Mouse (Mus musculus) thymus, adult 2 months (tissue): ENCODE data around the gene Olfr681. TPM values are rescaled to one million over a fixed set of nuclear protein-coding genes. Genes with fewer than 3 reads are reported as not detected.
"Not testable (repeated sequence)": the region's sequence is repeated elsewhere in the genome, so short reads cannot be mapped to it uniquely, and the experiment has no call there.

Experiments
- DNase-seq: peaks from one replicate; pipeline ENCODE4 v3.0.0; 2021
- H3K27ac ChIP-seq: fragments of 200-500 bp; 2 replicates; pipeline ENCODE4 v1.5.1; 2012; ENCODE audit warnings: low read length, control low read depth; ENCODE audit not compliant: control insufficient read depth, insufficient read depth
- H3K27me3 ChIP-seq: fragments of 200-500 bp; 2 replicates; pipeline ENCODE4 v1.6.1; 2012; ENCODE audit warnings: mild to moderate bottlenecking, low read length, moderate library complexity, mixed read lengths; ENCODE audit not compliant: control insufficient read depth, insufficient read depth
- H3K36me3 ChIP-seq: fragments of 200-500 bp; 2 replicates; pipeline ENCODE4 v1.6.1; 2012; ENCODE audit warnings: mild to moderate bottlenecking, low read length, moderate library complexity; ENCODE audit not compliant: control insufficient read depth, insufficient read depth
- H3K4me1 ChIP-seq: fragments of 200-500 bp; replicated peaks from 2 replicates; pipeline ENCODE4 v1.6.1; 2012; ENCODE audit warnings: low read length; ENCODE audit not compliant: control insufficient read depth, insufficient read depth
- H3K4me3 ChIP-seq: fragments of 200-500 bp; 2 replicates; pipeline ENCODE4 v1.5.1; 2012; ENCODE audit warnings: mild to moderate bottlenecking, low read length, control low read depth, moderate library complexity; ENCODE audit not compliant: control insufficient read depth, insufficient read depth
- CTCF ChIP-seq: fragments of 200-500 bp; IDR thresholded peaks from 2 replicates; pipeline ENCODE4 v1.5.1; 2012; ENCODE audit warnings: mild to moderate bottlenecking, control low read depth, low read length, moderate library complexity, borderline replicate concordance; ENCODE audit not compliant: control insufficient read depth, poor library complexity, insufficient read depth; ENCODE audit errors: extremely low read depth
- POLR2A ChIP-seq: fragments of 200-500 bp; IDR thresholded peaks from 2 replicates; pipeline ENCODE4 v1.6.1; 2012; ENCODE audit warnings: mild to moderate bottlenecking, low read length, control low read depth, moderate library complexity; ENCODE audit not compliant: control insufficient read depth, poor library complexity, insufficient read depth; ENCODE audit errors: extremely low read depth
- WGBS: fragments of 180-500 bp; shearing (Covaris S2); methylation state at CpG from one replicate; pipeline ENCODE4 v1.1.7; 2018; 5-methylcytosine and 5-hydroxymethylcytosine counted together
- polyA plus RNA-seq: library from polyadenylated mRNA; depleted of rRNA; stranded (reverse); fragments of >200 nt; gene quantifications from 2 replicates; pipeline ENCODE4 v1.2.3, GENCODE M21; 2012; rRNA removed

Olfr681 gene
- polyA plus RNA-seq: not detected in 2 replicates

DNA sequence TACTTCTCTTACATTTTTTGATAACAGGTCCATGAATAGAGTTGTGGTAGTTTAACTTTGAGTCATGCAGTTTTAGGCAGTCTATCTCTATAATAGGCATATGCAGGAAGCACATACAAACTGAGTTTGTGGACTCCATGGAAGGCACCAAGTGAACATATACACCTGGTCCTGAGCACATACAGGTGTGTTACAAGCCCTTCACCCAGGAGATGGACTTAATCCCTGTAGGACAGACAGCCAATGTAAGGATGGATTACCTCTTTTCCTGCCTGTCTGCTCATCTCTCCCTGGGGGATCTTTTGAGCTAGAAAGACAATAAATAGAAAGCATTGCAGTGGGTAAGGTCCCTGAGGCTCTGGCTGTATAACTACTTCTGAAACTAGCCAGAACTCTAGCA is at the start of gene Olfr681:
TSS of gene Olfr681 (plus strand) at position 301 of the 400 bp plus-strand sequence.
- no peaks in the 10 kb centered on the region for H3K4me1 ChIP-seq
- H3K4me3 ChIP-seq: no peak within 1 kb of the TSS
- no peak for DNase-seq
- TF ChIP-seq CTCF (no peak), POLR2A (no peak)
- H3K27ac ChIP-seq: no peak within 1 kb of the TSS
- no peaks in the 10 kb centered on the region for H3K36me3 ChIP-seq
- no peaks in the 10 kb centered on the region for H3K27me3 ChIP-seq

DNA sequence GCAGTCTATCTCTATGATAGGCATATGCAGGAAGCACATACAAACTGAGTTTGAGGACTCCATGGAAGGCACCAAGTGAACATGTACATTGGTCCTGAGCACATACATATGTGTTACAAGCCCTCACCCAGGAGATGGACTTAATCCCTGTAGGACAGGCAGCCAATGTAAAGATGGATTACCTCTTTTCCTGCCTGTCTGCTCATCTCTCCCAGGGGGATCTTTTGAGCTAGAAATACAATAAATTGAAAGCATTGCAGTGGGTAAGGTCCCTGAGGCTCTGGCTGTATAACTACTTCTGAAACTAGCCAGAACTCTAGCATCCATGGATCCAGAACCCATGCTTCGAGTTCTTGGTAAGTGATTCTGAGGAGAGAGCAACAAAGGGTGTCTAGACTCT is 35.7 kb upstream of the Olfr681 start, which contains the start of gene Olfr679:
TSS of gene Olfr679 (plus strand) at position 301 of the 400 bp plus-strand sequence.
- 50% methylated on average over 1 of the region's 1 CpGs for WGBS
- no peak for DNase-seq
- Histone ChIP-seq H3K36me3 (no peaks in the 10 kb centered on the region), H3K27me3 (no peaks in the 10 kb centered on the region), H3K4me3 (no peak within 1 kb of the TSS), H3K4me1 (no peaks in the 10 kb centered on the region), H3K27ac (no peak within 1 kb of the TSS)
- TF ChIP-seq POLR2A: no peak
- TF ChIP-seq CTCF: no peak

DNA sequence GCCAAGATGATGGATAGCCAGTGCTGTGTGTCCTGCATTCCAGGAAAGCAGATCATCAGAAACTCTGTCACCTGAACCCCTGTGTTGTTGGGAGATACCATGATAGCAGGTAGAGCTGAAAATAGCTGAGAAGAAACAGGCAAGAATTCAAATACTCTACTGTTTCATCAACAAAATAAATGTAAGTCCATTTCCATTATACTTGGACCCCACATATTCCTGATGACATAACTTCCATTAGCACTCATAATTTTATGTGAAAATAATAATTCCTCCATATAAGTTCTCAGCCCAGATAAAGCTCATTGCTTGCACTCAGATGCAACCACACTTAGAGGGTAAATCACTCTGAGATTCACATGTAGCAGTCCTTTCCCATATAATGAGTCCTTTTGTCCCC is 23.9 kb upstream of the Olfr681 start, which contains the start of gene Olfr680-ps1:
TSS of gene Olfr680-ps1 (minus strand) at position 101 of the 400 bp plus-strand sequence.
- not testable (repeated sequence) for H3K4me3 ChIP-seq, H3K36me3 ChIP-seq, H3K27ac ChIP-seq, H3K27me3 ChIP-seq, DNase-seq, H3K4me1 ChIP-seq

DNA sequence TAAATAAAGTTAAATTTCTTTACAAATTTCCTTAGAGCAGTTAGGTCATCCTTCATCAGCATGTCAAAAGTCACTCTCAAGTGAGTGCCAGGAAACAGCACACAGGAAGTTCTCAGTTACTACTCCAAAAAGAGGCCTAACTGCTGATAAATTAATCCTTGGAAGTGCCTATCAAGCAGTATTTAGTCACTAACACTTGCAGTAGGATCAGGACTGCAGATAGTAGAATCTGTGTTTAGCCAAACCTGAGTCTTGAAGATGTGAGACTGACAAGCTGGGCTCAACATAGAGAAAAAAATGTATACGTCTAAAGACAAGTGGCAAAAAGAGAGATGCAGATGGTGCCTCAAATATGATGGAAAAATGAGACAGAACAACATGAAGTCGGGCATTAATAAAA is 24.6 kb downstream of the Olfr681 start:
- TF ChIP-seq CTCF: no peak
- TF ChIP-seq POLR2A: no peak
- Histone ChIP-seq H3K27me3 (no peaks in the 10 kb centered on the region), H3K36me3 (no peaks in the 10 kb centered on the region), H3K4me1 (no peaks in the 10 kb centered on the region), H3K27ac (no peak overlapping the region), H3K4me3 (no peak overlapping the region)
- no peak for DNase-seq
- 85% methylated on average over 2 of the region's 2 CpGs for WGBS

DNA sequence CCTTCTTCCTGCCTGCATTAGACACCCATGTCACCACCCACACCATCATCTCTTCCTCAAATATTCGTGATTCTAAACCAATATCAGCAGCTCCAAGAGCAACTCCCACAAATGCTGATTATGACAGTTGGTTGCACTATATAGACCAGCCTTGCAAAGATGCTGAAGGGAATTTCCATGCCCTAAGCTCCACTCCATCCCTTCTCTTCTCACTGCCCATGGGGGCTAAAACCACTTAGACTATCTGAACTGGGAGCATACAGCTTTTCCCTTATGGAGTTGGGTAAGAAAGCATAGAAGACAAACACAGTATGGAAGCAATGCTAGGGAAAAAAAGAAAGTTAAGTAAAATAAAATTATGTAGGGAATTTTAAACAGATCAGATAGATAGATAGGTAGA is 30.3 kb downstream of the Olfr681 start, which contains the start of gene Olfr683:
TSS of gene Olfr683 (minus strand) at position 101 of the 400 bp plus-strand sequence.
- TF ChIP-seq POLR2A (no peak), CTCF (no peak)
- Histone ChIP-seq H3K4me3 (no peak within 1 kb of the TSS), H3K27me3 (no peaks in the 10 kb centered on the region), H3K27ac (no peak within 1 kb of the TSS), H3K4me1 (no peaks in the 10 kb centered on the region), H3K36me3 (no peaks in the 10 kb centered on the region)
- DNase-seq: no peak
- WGBS: 85% methylated on average over 1 of the region's 1 CpGs

DNA sequence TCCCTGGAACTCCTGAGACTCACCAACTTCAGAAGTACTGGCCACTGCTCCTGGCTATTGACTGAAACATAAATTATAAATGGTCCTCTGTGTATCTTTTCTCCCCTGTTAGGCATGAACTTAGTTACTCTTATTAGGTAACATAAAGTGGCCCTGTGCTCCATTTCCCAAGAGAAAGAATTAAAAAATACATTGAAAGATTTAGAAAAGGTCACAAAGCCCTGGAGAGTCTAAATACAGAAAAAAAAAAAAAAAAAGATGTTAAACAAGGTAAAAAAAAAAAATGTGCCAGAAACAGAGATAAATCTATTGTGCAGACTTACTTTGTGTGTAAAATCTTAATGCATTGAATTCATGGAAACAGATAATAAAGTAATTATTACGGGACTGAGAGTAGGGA is 46.9 kb downstream of the Olfr681 start, which contains the start of gene Olfr684:
TSS of gene Olfr684 (minus strand) at position 101 of the 400 bp plus-strand sequence.
- TF ChIP-seq POLR2A: no peak
- TF ChIP-seq CTCF: no peak
- H3K27me3 ChIP-seq: no peaks in the 10 kb centered on the region
- H3K36me3 ChIP-seq: no peaks in the 10 kb centered on the region
- 68% methylated on average over 1 of the region's 1 CpGs for WGBS
- no peak within 1 kb of the TSS for H3K4me3 ChIP-seq
- H3K4me1 ChIP-seq: no peaks in the 10 kb centered on the region
- no peak for DNase-seq
- H3K27ac ChIP-seq: no peak within 1 kb of the TSS

DNA sequence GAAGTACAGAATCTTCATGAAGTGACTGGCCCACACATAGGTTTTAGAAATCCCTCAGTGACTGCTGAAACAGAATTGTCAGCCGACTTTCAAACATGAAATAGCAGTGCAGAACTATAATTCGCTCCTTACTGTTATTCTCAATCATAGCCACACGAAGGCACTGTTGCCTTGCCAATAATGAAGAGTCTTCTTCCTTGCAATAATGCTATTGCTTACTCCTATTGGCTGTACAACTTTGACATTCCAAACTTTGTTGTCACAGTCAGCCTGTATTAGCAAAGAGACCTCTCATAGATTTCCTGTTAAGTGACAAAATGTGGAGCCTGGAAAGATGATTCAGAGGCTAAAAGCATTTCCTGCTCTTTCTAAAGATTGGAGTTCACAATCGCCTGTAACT is 54.1 kb downstream of the Olfr681 start:
- DNase-seq: no peak
- TF ChIP-seq CTCF (no peak), POLR2A (no peak)
- Histone ChIP-seq H3K36me3 (no peaks in the 10 kb centered on the region), H3K4me1 (no peaks in the 10 kb centered on the region), H3K27me3 (no peaks in the 10 kb centered on the region), H3K27ac (no peak overlapping the region), H3K4me3 (no peak overlapping the region)
- WGBS: 58% methylated on average over 4 of the region's 4 CpGs

Other genes starting within 250 kb of the Olfr681 start
- gene Olfr665, start 238.8 kb upstream of the Olfr681 start, polyA plus RNA-seq: not detected in 2 replicates
- gene Olfr666, start 220.9 kb upstream of the Olfr681 start, polyA plus RNA-seq: not detected in 2 replicates
- not detected in 2 replicates for gene Olfr667, start 195.4 kb upstream of the Olfr681 start, polyA plus RNA-seq
- gene Olfr668, start 188.8 kb upstream of the Olfr681 start, polyA plus RNA-seq: not detected in 2 replicates
- gene Olfr669, start 182.6 kb upstream of the Olfr681 start, polyA plus RNA-seq: not detected in 2 replicates
- not detected in 2 replicates for gene Olfr670, start 154.2 kb upstream of the Olfr681 start, polyA plus RNA-seq
- not detected in 2 replicates for gene Olfr671, start 137.7 kb upstream of the Olfr681 start, polyA plus RNA-seq
- gene Olfr672, start 114.8 kb upstream of the Olfr681 start, polyA plus RNA-seq: not detected in 2 replicates
- gene Olfr675, start 88.4 kb upstream of the Olfr681 start, polyA plus RNA-seq: not detected in 2 replicates
- not detected in 2 replicates for gene Olfr676, start 84.1 kb upstream of the Olfr681 start, polyA plus RNA-seq
- gene Olfr677, start 65.5 kb upstream of the Olfr681 start, polyA plus RNA-seq: not detected in 2 replicates
- not detected in 2 replicates for gene Olfr678, start 52.4 kb upstream of the Olfr681 start, polyA plus RNA-seq
- gene Olfr679, start 35.6 kb upstream of the Olfr681 start, polyA plus RNA-seq: 0.01 TPM in 1 of 2 replicates, not detected in the other
- gene Olfr680-ps1, start 24.0 kb upstream of the Olfr681 start, polyA plus RNA-seq: not detected in 2 replicates
- gene Olfr683, start 30.2 kb downstream of the Olfr681 start, polyA plus RNA-seq: not detected in 2 replicates
- not detected in 2 replicates for gene Olfr684, start 46.8 kb downstream of the Olfr681 start, polyA plus RNA-seq
- not detected in 2 replicates for gene Olfr685, start 69.2 kb downstream of the Olfr681 start, polyA plus RNA-seq
- gene Olfr686, start 90.6 kb downstream of the Olfr681 start, polyA plus RNA-seq: not detected in 2 replicates
- not detected in 2 replicates for gene Olfr688, start 171.3 kb downstream of the Olfr681 start, polyA plus RNA-seq
- gene Olfr689, start 194.3 kb downstream of the Olfr681 start, polyA plus RNA-seq: not detected in 2 replicates
- not detected in 2 replicates for gene Olfr690, start 217.3 kb downstream of the Olfr681 start, polyA plus RNA-seq
- not detected in 2 replicates for gene Olfr691, start 225.4 kb downstream of the Olfr681 start, polyA plus RNA-seq